Mouse (Mus musculus) limb, embryonic 15.5 days (tissue): ENCODE measurements around the gene Dyrk1b. TPM values are rescaled to one million over a fixed set of nuclear protein-coding genes. Genes with fewer than 3 reads are reported as not detected.

Experiments
- ATAC-seq: fragments of 200-750 bp; cut with Nextera tagmentation; 2 replicates; pipeline ENCODE4 v1.8.0; 2017; ENCODE audit warnings: low read depth, moderate TSS enrichment; ENCODE audit not compliant: insufficient number of reproducible peaks, low FRiP score, low TSS enrichment
- H3K27ac ChIP-seq: fragments of 300-500 bp; sonication (generic); 2 replicates; pipeline ENCODE4 v1.5.1; 2015; ENCODE audit warnings: moderate library complexity, mild to moderate bottlenecking, inconsistent platforms
- H3K27me3 ChIP-seq: fragments of 300-500 bp; sonication (generic); 2 replicates; pipeline ENCODE4 v1.6.1; 2015; ENCODE audit warnings: inconsistent platforms
- H3K36me3 ChIP-seq: fragments of 300-500 bp; sonication (generic); 2 replicates; pipeline ENCODE4 v1.6.1; 2015; ENCODE audit warnings: inconsistent platforms
- H3K4me1 ChIP-seq: fragments of 300-500 bp; sonication (generic); 2 replicates; pipeline ENCODE4 v1.6.1; 2015; ENCODE audit warnings: inconsistent platforms
- H3K4me2 ChIP-seq: fragments of 300-500 bp; sonication (generic); 2 replicates; pipeline ENCODE4 v1.6.1; 2015; ENCODE audit warnings: mild to moderate bottlenecking, inconsistent platforms
- H3K4me3 ChIP-seq: fragments of 300-500 bp; sonication (generic); 2 replicates; pipeline ENCODE4 v1.5.1; 2015; ENCODE audit warnings: mild to moderate bottlenecking, inconsistent platforms
- H3K9ac ChIP-seq: fragments of 300-500 bp; sonication (generic); 2 replicates; pipeline ENCODE4 v1.6.1; 2015; ENCODE audit warnings: inconsistent platforms
- H3K9me3 ChIP-seq: fragments of 300-500 bp; sonication (generic); 2 replicates; pipeline ENCODE4 v1.6.1; 2016; ENCODE audit warnings: inconsistent platforms
- WGBS: fragments of 180-500 bp; shearing (Covaris S2); methylation state at CpG from one replicate; pipeline ENCODE4 v1.1.7; 2015; 5-methylcytosine and 5-hydroxymethylcytosine counted together
- polyA plus RNA-seq: library from polyadenylated mRNA; unstranded; fragments of >200 nt; fragmentation: Nextera tagmentation; extraction: Ambion mirVana; gene quantifications from 2 replicates; pipeline ENCODE4 v1.2.1, GENCODE M21; 2015

Dyrk1b gene
- polyA plus RNA-seq, 1 experiment from 2014 or later = 9.2 TPM

GRCm38 (mm10) chr7:28169489-28170422 is 9.5 kb upstream of the Dyrk1b start, which contains the start of gene Fbl:
Gene Fbl (plus strand): TSS chr7:28169710.
- no peaks in the 10 kb centered on the region for H3K27me3 ChIP-seq
- H3K4me3 ChIP-seq = peak within 1 kb of the TSS; percentile 97
- WGBS = under 1% methylated on average over 80 of the region's 80 CpGs

GRCm38 (mm10) chr7:28175358-28175757 is 3.9 kb upstream of the Dyrk1b start:
- no peak for ATAC-seq
- Histone ChIP-seq H3K9me3 (no peaks in the 10 kb centered on the region), H3K4me1 (peaks cover 18% of the 10 kb centered on the region), H3K4me3 (no peak overlapping the region), H3K4me2 (no peak overlapping the region), H3K36me3 (peaks cover 40% of the 10 kb centered on the region), H3K9ac (no peak overlapping the region), H3K27ac (no peak overlapping the region), H3K27me3 (no peaks in the 10 kb centered on the region)
- 85% methylated on average over 4 of the region's 4 CpGs for WGBS

More at GRCm38 (mm10) chr7:28169489-28170422, 9.5 kb upstream of the Dyrk1b start, which contains the start of gene Fbl:
- Histone ChIP-seq H3K4me2 (peak within 1 kb of the TSS; percentile 83), H3K9me3 (no peaks in the 10 kb centered on the region; the same call in 1 of the 2 replicates), H3K9ac (peak within 1 kb of the TSS; percentile 73), H3K4me1 (peaks cover 29% of the 10 kb centered on the region), H3K36me3 (peaks cover 3% of the 10 kb centered on the region; the same call in 1 of the 2 replicates), H3K27ac (peak within 1 kb of the TSS; percentile 92)
- peak; percentile 89 for ATAC-seq

GRCm38 (mm10) chr7:28179741-28180377 is 590 bp downstream of the Dyrk1b start:
- Histone ChIP-seq H3K27ac (peak overlapping the region; percentile 93), H3K27me3 (no peaks in the 10 kb centered on the region), H3K9me3 (no peaks in the 10 kb centered on the region), H3K36me3 (peaks cover 73% of the 10 kb centered on the region), H3K9ac (peak overlapping the region; percentile 76), H3K4me3 (peak overlapping the region; percentile 98), H3K4me1 (peaks cover 13% of the 10 kb centered on the region), H3K4me2 (peak overlapping the region; percentile 88)
- under 1% methylated on average over 37 of the region's 56 CpGs for WGBS
- peak; percentile 91 for ATAC-seq

- WGBS = 79% methylated on average over 5 of the region's 5 CpGs
- Histone ChIP-seq H3K4me2 (peak overlapping the region; percentile 88), H3K4me3 (peak overlapping the region; percentile 98), H3K4me1 (peaks cover 13% of the 10 kb centered on the region), H3K27me3 (no peaks in the 10 kb centered on the region), H3K9ac (no peak overlapping the region), H3K9me3 (no peaks in the 10 kb centered on the region), H3K27ac (no peak overlapping the region), H3K36me3 (peaks cover 73% of the 10 kb centered on the region)
- no peak for ATAC-seq
Measured at GRCm38 (mm10) chr7:28180890-28181289, 1.6 kb downstream of the Dyrk1b start.

- no peak overlapping the region for H3K27ac ChIP-seq
- no peak for ATAC-seq
- no peak overlapping the region for H3K9ac ChIP-seq
- H3K27me3 ChIP-seq = no peaks in the 10 kb centered on the region
- no peak overlapping the region; the same call in 1 of the 2 replicates for H3K4me3 ChIP-seq
- peaks cover 73% of the 10 kb centered on the region for H3K36me3 ChIP-seq
- no peaks in the 10 kb centered on the region for H3K9me3 ChIP-seq
- peaks cover 13% of the 10 kb centered on the region for H3K4me1 ChIP-seq
- 96% methylated on average over 12 of the region's 12 CpGs for WGBS
- no peak overlapping the region for H3K4me2 ChIP-seq
Measured at GRCm38 (mm10) chr7:28181376-28181775, 2.1 kb downstream of the Dyrk1b start.

GRCm38 (mm10) chr7:28182320-28182719 is 3.1 kb downstream of the Dyrk1b start:
- Histone ChIP-seq H3K27ac (no peak overlapping the region), H3K9ac (no peak overlapping the region), H3K9me3 (no peaks in the 10 kb centered on the region), H3K4me3 (no peak overlapping the region), H3K27me3 (no peaks in the 10 kb centered on the region), H3K4me2 (no peak overlapping the region), H3K4me1 (peaks cover 13% of the 10 kb centered on the region), H3K36me3 (peaks cover 73% of the 10 kb centered on the region)
- no peak for ATAC-seq
- 96% methylated on average over 22 of the region's 22 CpGs for WGBS

GRCm38 (mm10) chr7:28185884-28186283 is 6.6 kb downstream of the Dyrk1b start:
- peaks cover 94% of the 10 kb centered on the region for H3K36me3 ChIP-seq
- no peak for ATAC-seq
- no peaks in the 10 kb centered on the region for H3K9me3 ChIP-seq
- H3K4me2 ChIP-seq = no peak overlapping the region
- WGBS = 93% methylated on average over 14 of the region's 14 CpGs
- no peak overlapping the region for H3K27ac ChIP-seq
- no peaks in the 10 kb centered on the region for H3K27me3 ChIP-seq
- H3K9ac ChIP-seq = no peak overlapping the region
- peaks cover 6% of the 10 kb centered on the region for H3K4me1 ChIP-seq
- H3K4me3 ChIP-seq = no peak overlapping the region

GRCm38 (mm10) chr7:28186631-28187030 is 7.4 kb downstream of the Dyrk1b start:
- Histone ChIP-seq H3K4me2 (no peak overlapping the region), H3K36me3 (peaks cover 98% of the 10 kb centered on the region), H3K27me3 (no peaks in the 10 kb centered on the region), H3K27ac (no peak overlapping the region), H3K4me3 (no peak overlapping the region), H3K4me1 (no peaks in the 10 kb centered on the region), H3K9ac (no peak overlapping the region), H3K9me3 (no peaks in the 10 kb centered on the region)
- no peak for ATAC-seq
- WGBS = 94% methylated on average over 8 of the region's 8 CpGs

GRCm38 (mm10) chr7:28191489-28191888 is 12.2 kb downstream of the Dyrk1b start:
- peaks cover 75% of the 10 kb centered on the region for H3K36me3 ChIP-seq
- WGBS = 94% methylated on average over 3 of the region's 3 CpGs
- no peak for ATAC-seq
- H3K4me2 ChIP-seq = no peak overlapping the region
- H3K4me1 ChIP-seq = no peaks in the 10 kb centered on the region
- H3K4me3 ChIP-seq = no peak overlapping the region
- no peak overlapping the region for H3K27ac ChIP-seq
- no peaks in the 10 kb centered on the region for H3K27me3 ChIP-seq
- H3K9ac ChIP-seq = no peak overlapping the region
- H3K9me3 ChIP-seq = no peaks in the 10 kb centered on the region

GRCm38 (mm10) chr7:28191903-28192302 is 12.6 kb downstream of the Dyrk1b start:
- Histone ChIP-seq H3K36me3 (peaks cover 71% of the 10 kb centered on the region), H3K9ac (no peak overlapping the region), H3K4me1 (no peaks in the 10 kb centered on the region), H3K4me3 (no peak overlapping the region), H3K4me2 (no peak overlapping the region), H3K27me3 (no peaks in the 10 kb centered on the region), H3K9me3 (no peaks in the 10 kb centered on the region), H3K27ac (no peak overlapping the region)
- 100% methylated on average over 1 of the region's 1 CpGs for whole genome bisulfite sequencing
- ATAC-seq = no peak

GRCm38 (mm10) chr7:28195414-28196098 is 16.3 kb downstream of the Dyrk1b start:
- H3K9ac ChIP-seq = no peak overlapping the region
- no peak overlapping the region for H3K4me3 ChIP-seq
- H3K27ac ChIP-seq = no peak overlapping the region
- H3K27me3 ChIP-seq = no peaks in the 10 kb centered on the region
- WGBS = 82% methylated on average over 5 of the region's 5 CpGs
- no peak overlapping the region for H3K4me2 ChIP-seq
- peaks cover 45% of the 10 kb centered on the region for H3K36me3 ChIP-seq
- no peaks in the 10 kb centered on the region for H3K9me3 ChIP-seq
- no peaks in the 10 kb centered on the region for H3K4me1 ChIP-seq
- no peak for ATAC-seq
